Mouse (Mus musculus): ENCODE data around the gene Pgp.

DNA sequence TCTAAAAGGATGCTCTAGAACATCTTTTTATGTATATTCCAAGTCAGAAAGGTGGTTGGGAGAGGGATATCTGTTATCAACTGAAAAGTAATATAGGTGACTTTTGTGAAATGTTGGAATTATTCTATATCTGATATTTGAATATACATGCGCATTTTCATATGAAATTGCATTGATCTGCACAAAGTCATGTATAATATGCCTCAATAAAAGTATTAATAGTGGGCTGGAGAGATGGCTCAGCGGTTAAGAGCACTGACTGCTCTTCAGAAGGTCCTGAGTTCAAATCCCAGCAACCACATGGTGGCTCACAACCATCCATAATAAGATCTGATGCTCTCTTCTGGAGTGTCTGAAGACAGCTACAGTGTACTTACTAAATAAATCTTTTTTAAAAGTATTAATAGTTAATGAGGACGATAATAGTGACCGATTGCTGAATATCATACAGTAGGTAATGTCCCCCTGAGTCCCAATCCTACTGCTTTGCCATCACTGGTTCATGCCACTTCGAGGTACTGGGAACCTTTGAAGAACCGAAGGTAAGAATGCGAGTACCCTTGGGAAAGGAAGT, 769 bp upstream of the Pgp start:
- TF ChIP-seq GATA1 (IDR thresholded peaks at IDR 0.05; ENCODE audit: borderline replicate concordance, low read length) (no peak), FLI1 (IDR thresholded peaks at IDR 0.05; ENCODE audit: low read length) (no peak)
